Mouse (Mus musculus) thymus, postnatal 25 days (tissue): Measurements from ENCODE around the gene Epb41.

ENCODE experiments used
- DNase-seq: peaks from one replicate; pipeline ENCODE4 v3.0.0; 2022

Epb41 gene

GRCm38 (mm10) chr4:131918711-131919500, 156.2 kb downstream of the Epb41 start:
- no peak for DNase-seq

- DNase-seq = no peak
These were observed 157.0 kb downstream of the Epb41 start for GRCm38 (mm10) chr4:131918026-131918533.

GRCm38 (mm10) chr4:131917010-131917555, 158.0 kb downstream of the Epb41 start:
- DNase-seq = no peak

- DNase-seq = peak; percentile 75
These were observed 158.7 kb downstream of the Epb41 start for GRCm38 (mm10) chr4:131916425-131916824.

- DNase-seq = no peak
These were observed 159.2 kb downstream of the Epb41 start for GRCm38 (mm10) chr4:131915821-131916328.

GRCm38 (mm10) chr4:131914891-131915469, 160.1 kb downstream of the Epb41 start:
- DNase-seq = no peak

- no peak for DNase-seq
These were observed 161.0 kb downstream of the Epb41 start for GRCm38 (mm10) chr4:131914046-131914643.

GRCm38 (mm10) chr4:131913526-131913925, 161.6 kb downstream of the Epb41 start:
- no peak for DNase-seq

GRCm38 (mm10) chr4:131911521-131911920, 163.6 kb downstream of the Epb41 start:
- DNase-seq = no peak

GRCm38 (mm10) chr4:131910237-131910994, 164.7 kb downstream of the Epb41 start:
- no peak for DNase-seq

- DNase-seq = peak; percentile 23
These were observed 167.2 kb downstream of the Epb41 start for GRCm38 (mm10) chr4:131907912-131908311.

GRCm38 (mm10) chr4:131906423-131906822, 168.7 kb downstream of the Epb41 start:
- DNase-seq = no peak

GRCm38 (mm10) chr4:131904478-131904877, 170.6 kb downstream of the Epb41 start:
- DNase-seq = peak; percentile 49

- no peak for DNase-seq
These were observed 174.0 kb downstream of the Epb41 start for GRCm38 (mm10) chr4:131901090-131901489.

GRCm38 (mm10) chr4:131899180-131899554, 176.0 kb downstream of the Epb41 start:
- no peak for DNase-seq

GRCm38 (mm10) chr4:131898503-131899179, 176.5 kb downstream of the Epb41 start:
- DNase-seq = no peak

- DNase-seq = no peak
These were observed 177.3 kb downstream of the Epb41 start for GRCm38 (mm10) chr4:131897787-131898186.

- DNase-seq = no peak
These were observed 178.0 kb downstream of the Epb41 start for GRCm38 (mm10) chr4:131897109-131897508.

GRCm38 (mm10) chr4:131890692-131891091, 184.4 kb downstream of the Epb41 start:
- no peak for DNase-seq

GRCm38 (mm10) chr4:131888564-131888963, 186.6 kb downstream of the Epb41 start:
- no peak for DNase-seq

GRCm38 (mm10) chr4:131885376-131885775, 189.7 kb downstream of the Epb41 start:
- no peak for DNase-seq

- no peak for DNase-seq
These were observed 191.6 kb downstream of the Epb41 start for GRCm38 (mm10) chr4:131883571-131883970.
